Mouse (Mus musculus) stomach, embryonic 14.5 days (tissue): ENCODE results near the gene Lpcat2b. TPM values are rescaled to one million over a fixed set of nuclear protein-coding genes. Genes with fewer than 3 reads are reported as not detected.
"Not testable (repeated sequence)": the region's sequence is repeated elsewhere in the genome, so short reads cannot be mapped to it uniquely, and the experiment has no call there.

Source experiments
- ATAC-seq: fragments of 200-750 bp; cut with Nextera tagmentation; 2 replicates; pipeline ENCODE4 v1.8.0; 2017; ENCODE audit warnings: low read depth, moderate TSS enrichment; ENCODE audit not compliant: insufficient number of reproducible peaks, insufficient read depth, low FRiP score
- H3K27ac ChIP-seq: fragments of 300-500 bp; sonication (generic); 2 replicates; pipeline ENCODE4 v1.5.1; 2014; ENCODE audit warnings: mild to moderate bottlenecking, low read length, moderate library complexity, mixed read lengths
- H3K27me3 ChIP-seq: fragments of 300-500 bp; sonication (generic); 2 replicates; pipeline ENCODE4 v1.6.1; 2014; ENCODE audit warnings: low read length, control low read depth, mixed read lengths; ENCODE audit not compliant: control insufficient read depth, insufficient read depth
- H3K36me3 ChIP-seq: fragments of 300-500 bp; sonication (generic); 2 replicates; pipeline ENCODE4 v1.6.1; 2014; ENCODE audit warnings: mild to moderate bottlenecking, control low read depth, low read length, moderate library complexity, mixed read lengths; ENCODE audit not compliant: control insufficient read depth, insufficient read depth
- H3K4me1 ChIP-seq: fragments of 300-500 bp; sonication (generic); 2 replicates; pipeline ENCODE4 v1.6.1; 2014; ENCODE audit warnings: low read length, control low read depth, mixed read lengths; ENCODE audit not compliant: control insufficient read depth, insufficient read depth
- H3K4me2 ChIP-seq: fragments of 300-500 bp; sonication (generic); replicated peaks from 2 replicates; pipeline ENCODE4 v1.6.1; 2014; ENCODE audit warnings: low read depth, low read length, control low read depth
- H3K4me3 ChIP-seq: fragments of 300-500 bp; sonication (generic); 2 replicates; pipeline ENCODE4 v1.5.1; 2014; ENCODE audit warnings: low read depth, low read length, control low read depth
- H3K9ac ChIP-seq: fragments of 300-500 bp; sonication (generic); replicated peaks from 2 replicates; pipeline ENCODE4 v1.6.1; 2014; ENCODE audit warnings: low read depth, mild to moderate bottlenecking, control low read depth, low read length, moderate library complexity, mixed read lengths
- H3K9me3 ChIP-seq: fragments of 300-500 bp; sonication (generic); 2 replicates; pipeline ENCODE4 v1.6.1; 2016; ENCODE audit warnings: low read depth, low read length, control low read depth; ENCODE audit not compliant: control insufficient read depth
- whole genome bisulfite sequencing: fragments of 180-500 bp; shearing (Covaris S2); extraction: QIAGEN DNeasy Blood & Tissue Kit; methylation state at CpG from one replicate; pipeline ENCODE4 v1.1.7; 2014; 5-methylcytosine and 5-hydroxymethylcytosine counted together
- polyA plus RNA-seq: library from polyadenylated mRNA; unstranded; fragments of >200 nt; fragmentation: Nextera tagmentation; extraction: Ambion mirVana; gene quantifications from 2 replicates; pipeline ENCODE4 v1.2.1, GENCODE M21; 2014

Lpcat2b gene
- polyA plus RNA-seq = not detected in 2 replicates

GRCm38 (mm10) chr5:107431249-107431648, at the start of gene Lpcat2b:
Lpcat2b (plus strand) TSS chr5:107431549.
- H3K27ac ChIP-seq = no peak within 1 kb of the TSS
- H3K9me3 ChIP-seq = no peaks in the 10 kb centered on the region
- H3K4me2 ChIP-seq = no peak within 1 kb of the TSS
- no peaks in the 10 kb centered on the region for H3K4me1 ChIP-seq
- H3K4me3 ChIP-seq = no peak within 1 kb of the TSS
- WGBS = 77% methylated on average over 3 of the region's 3 CpGs
- no peaks in the 10 kb centered on the region for H3K36me3 ChIP-seq
- no peak within 1 kb of the TSS for H3K9ac ChIP-seq
- H3K27me3 ChIP-seq = no peaks in the 10 kb centered on the region
- no peak for ATAC-seq

GRCm38 (mm10) chr5:107386448-107386847, 44.9 kb upstream of the Lpcat2b start:
- H3K9ac ChIP-seq, H3K27me3 ChIP-seq, H3K4me2 ChIP-seq, H3K4me3 ChIP-seq, ATAC-seq, H3K9me3 ChIP-seq, H3K27ac ChIP-seq, H3K36me3 ChIP-seq, H3K4me1 ChIP-seq: not testable (repeated sequence)

GRCm38 (mm10) chr5:107387788-107388187, 43.6 kb upstream of the Lpcat2b start:
- H3K27me3 ChIP-seq = no peaks in the 10 kb centered on the region
- WGBS = 93% methylated on average over 1 of the region's 1 CpGs
- H3K4me2 ChIP-seq = no peak overlapping the region
- no peaks in the 10 kb centered on the region for H3K4me1 ChIP-seq
- H3K36me3 ChIP-seq = no peaks in the 10 kb centered on the region
- no peak overlapping the region for H3K27ac ChIP-seq
- no peaks in the 10 kb centered on the region for H3K9me3 ChIP-seq
- H3K4me3 ChIP-seq = no peak overlapping the region
- no peak for ATAC-seq
- H3K9ac ChIP-seq = no peak overlapping the region

GRCm38 (mm10) chr5:107389373-107389772, 42.0 kb upstream of the Lpcat2b start:
- no peak overlapping the region for H3K4me2 ChIP-seq

GRCm38 (mm10) chr5:107394437-107394836, 36.9 kb upstream of the Lpcat2b start:
- no peak for ATAC-seq
- H3K4me2 ChIP-seq = no peak overlapping the region
- no peaks in the 10 kb centered on the region for H3K9me3 ChIP-seq
- no peak overlapping the region for H3K9ac ChIP-seq
- no peak overlapping the region for H3K4me3 ChIP-seq
- H3K27ac ChIP-seq = no peak overlapping the region
- 72% methylated on average over 2 of the region's 2 CpGs for WGBS
- no peaks in the 10 kb centered on the region for H3K4me1 ChIP-seq
- no peaks in the 10 kb centered on the region for H3K27me3 ChIP-seq
- no peaks in the 10 kb centered on the region for H3K36me3 ChIP-seq

More at GRCm38 (mm10) chr5:107389373-107389772, 42.0 kb upstream of the Lpcat2b start:
- no peaks in the 10 kb centered on the region for H3K27me3 ChIP-seq
- no peaks in the 10 kb centered on the region for H3K4me1 ChIP-seq
- no peak overlapping the region for H3K9ac ChIP-seq
- 95% methylated on average over 2 of the region's 2 CpGs for WGBS
- no peak for ATAC-seq
- no peaks in the 10 kb centered on the region for H3K36me3 ChIP-seq
- H3K9me3 ChIP-seq = no peaks in the 10 kb centered on the region
- no peak overlapping the region for H3K27ac ChIP-seq
- no peak overlapping the region for H3K4me3 ChIP-seq

- no peak within 1 kb of the TSS for H3K27ac ChIP-seq
- H3K9me3 ChIP-seq = no peaks in the 10 kb centered on the region
- 25% methylated on average over 5 of the region's 5 CpGs for WGBS
- peak within 1 kb of the TSS; percentile 32 for H3K9ac ChIP-seq
- no peak for ATAC-seq
- peak within 1 kb of the TSS; percentile 98 for H3K4me2 ChIP-seq
- H3K4me1 ChIP-seq = no peaks in the 10 kb centered on the region
- H3K36me3 ChIP-seq = no peaks in the 10 kb centered on the region
- H3K27me3 ChIP-seq = 0 out of 2 replicates have a peak, but pooled peaks cover 12% of the 10 kb centered on the region
- H3K4me3 ChIP-seq = peak within 1 kb of the TSS; percentile 46
Measured at GRCm38 (mm10) chr5:107402436-107402835, 28.9 kb upstream of the Lpcat2b start, which contains the start of gene Ephx4. Ephx4 (plus strand) TSS chr5:107402736.

- peak overlapping the region; percentile 98 for H3K4me2 ChIP-seq
- H3K9ac ChIP-seq = peak overlapping the region; percentile 32
- peak; percentile 66 for ATAC-seq
- no peaks in the 10 kb centered on the region for H3K4me1 ChIP-seq
- H3K9me3 ChIP-seq = no peaks in the 10 kb centered on the region
- H3K4me3 ChIP-seq = peak overlapping the region; percentile 46
- H3K27me3 ChIP-seq = 0 out of 2 replicates have a peak, but pooled peaks cover 12% of the 10 kb centered on the region
- WGBS = under 1% methylated on average over 71 of the region's 80 CpGs
- H3K36me3 ChIP-seq = no peaks in the 10 kb centered on the region
- no peak overlapping the region for H3K27ac ChIP-seq
Measured at GRCm38 (mm10) chr5:107403011-107403946, 28.1 kb upstream of the Lpcat2b start.

- no peak for ATAC-seq
- Histone ChIP-seq H3K4me3 (peak overlapping the region; percentile 46), H3K4me2 (peak overlapping the region; percentile 98), H3K36me3 (no peaks in the 10 kb centered on the region), H3K9me3 (no peaks in the 10 kb centered on the region), H3K9ac (no peak overlapping the region; the same call in 1 of the 2 replicates), H3K4me1 (no peaks in the 10 kb centered on the region), H3K27ac (no peak overlapping the region), H3K27me3 (0 out of 2 replicates have a peak, but pooled peaks cover 12% of the 10 kb centered on the region)
- 35% methylated on average over 12 of the region's 12 CpGs for WGBS
Measured at GRCm38 (mm10) chr5:107403947-107404684, 27.2 kb upstream of the Lpcat2b start.
